Mouse (Mus musculus) spleen, postnatal 10 days (tissue): ENCODE data around the gene Rangap1.
A peak's percentile ranks its signal among the peaks of the same experiment; 100 is the strongest.
"Not testable (repeated sequence)": the region's sequence is repeated elsewhere in the genome, so short reads cannot be mapped to it uniquely, and the experiment has no call there.

Experiments used
- DNase-seq, 2 experiments: peaks; one replicate each; pipeline ENCODE4 v3.0.0; 2021 to 2022; ENCODE audit warnings: low spot score in 2 of 2

The Rangap1 gene

GRCm38 (mm10) chr15:81742368-81742767 is 3.0 kb downstream of the Rangap1 start:
- DNase-seq, result not testable (repeated sequence)

GRCm38 (mm10) chr15:81739924-81740323 is 5.4 kb downstream of the Rangap1 start:
- no peak for DNase-seq

DNA sequence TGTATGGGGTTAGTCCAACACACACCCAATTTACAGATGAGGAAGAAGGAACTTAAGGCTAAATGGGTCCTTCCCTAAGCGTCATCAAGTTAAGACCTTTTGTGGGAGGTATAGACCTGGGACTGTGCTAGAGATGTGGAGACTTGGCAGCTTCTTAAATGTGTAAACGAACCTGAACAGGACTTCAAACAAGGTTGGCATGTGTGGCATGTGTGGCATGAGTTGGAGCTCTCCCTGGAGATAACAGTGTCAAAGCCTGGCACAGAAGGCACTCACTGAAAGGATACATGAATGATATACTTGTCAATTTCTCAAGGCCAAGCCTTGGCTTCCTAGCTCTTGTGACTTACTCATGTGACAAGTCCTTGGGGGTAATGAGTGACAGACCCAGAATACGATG is 6.0 kb downstream of the Rangap1 start:
- DNase-seq, result no peak

DNA sequence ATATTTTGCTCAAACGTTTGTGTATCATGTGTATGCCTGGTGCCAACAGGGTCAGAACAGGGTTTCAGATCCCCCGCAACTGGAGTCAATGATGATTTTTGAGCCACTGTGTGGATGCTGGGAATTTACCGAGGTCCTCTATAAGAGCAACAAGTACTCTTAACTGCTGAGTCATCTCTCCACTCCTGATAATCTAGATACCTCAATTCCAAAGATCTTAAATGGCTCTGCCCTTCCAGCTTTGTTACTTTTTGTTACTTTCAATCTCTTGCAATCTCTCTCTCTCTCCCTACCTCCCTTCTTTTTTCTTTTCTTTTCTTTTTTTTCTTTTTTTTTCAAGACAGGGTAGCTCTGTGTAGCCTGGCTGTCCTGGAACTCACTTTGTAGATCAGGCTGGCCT is 10.3 kb downstream of the Rangap1 start:
- DNase-seq, result no peak

GRCm38 (mm10) chr15:81729792-81730635 is 15.3 kb downstream of the Rangap1 start:
- peak; percentile 92 to 97 for DNase-seq

DNA sequence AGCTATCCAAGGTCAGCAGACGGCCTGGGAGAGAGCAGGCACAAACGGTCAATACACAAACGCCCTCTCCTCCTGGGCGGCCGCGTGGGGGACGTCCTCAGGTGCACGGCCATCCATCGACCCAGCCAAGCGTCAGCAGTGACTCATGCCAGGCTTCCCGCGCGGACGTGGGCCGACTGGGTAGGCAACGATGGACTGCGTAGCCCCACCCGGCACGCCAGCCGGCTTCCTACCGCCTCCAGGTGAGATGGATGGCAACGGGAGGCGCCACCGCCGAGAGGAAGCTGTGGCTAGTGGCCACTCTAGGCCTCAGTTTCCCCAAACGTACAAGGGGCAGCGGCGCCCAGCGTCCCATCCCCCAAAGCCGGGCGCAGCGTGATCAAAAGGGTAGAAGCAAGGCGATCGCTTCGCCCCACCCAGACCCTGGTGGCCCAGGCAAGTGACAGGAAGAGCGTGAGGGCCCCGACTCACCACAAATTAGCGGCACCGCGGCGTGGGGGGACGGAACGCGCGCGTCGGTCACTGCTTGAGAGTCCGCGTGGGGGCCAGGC is 16.0 kb downstream of the Rangap1 start:
- DNase-seq, result peak; percentile 60 to 72

GRCm38 (mm10) chr15:81725965-81726364 is 19.4 kb downstream of the Rangap1 start:
- DNase-seq, result no peak

GRCm38 (mm10) chr15:81723653-81724052 is 21.7 kb downstream of the Rangap1 start:
- no peak for DNase-seq

DNA sequence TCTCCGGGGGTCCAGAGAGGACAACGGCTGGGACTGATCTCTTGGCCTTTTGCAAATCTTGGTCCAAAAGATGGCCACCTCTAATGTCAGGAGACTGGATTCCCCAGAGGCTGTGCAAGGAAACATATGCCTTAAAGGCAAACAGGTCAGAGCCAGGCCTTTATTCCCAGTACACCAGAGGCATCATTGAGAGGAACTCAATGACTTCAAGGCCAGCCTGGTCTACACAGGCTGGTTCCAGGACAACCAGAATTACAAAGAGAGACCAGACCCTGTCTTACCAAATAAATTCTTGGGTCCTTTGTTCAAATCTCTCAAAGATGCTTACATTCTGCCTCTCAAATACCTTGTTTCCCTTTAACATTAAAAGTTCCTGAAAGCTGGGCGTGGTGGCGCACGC is 23.0 kb downstream of the Rangap1 start:
- DNase-seq, result no peak

- DNase-seq, result no peak
Measured at GRCm38 (mm10) chr15:81719139-81719531, 26.2 kb downstream of the Rangap1 start.

- DNase-seq, result no peak
Measured at GRCm38 (mm10) chr15:81718336-81719138, 26.8 kb downstream of the Rangap1 start.

DNA sequence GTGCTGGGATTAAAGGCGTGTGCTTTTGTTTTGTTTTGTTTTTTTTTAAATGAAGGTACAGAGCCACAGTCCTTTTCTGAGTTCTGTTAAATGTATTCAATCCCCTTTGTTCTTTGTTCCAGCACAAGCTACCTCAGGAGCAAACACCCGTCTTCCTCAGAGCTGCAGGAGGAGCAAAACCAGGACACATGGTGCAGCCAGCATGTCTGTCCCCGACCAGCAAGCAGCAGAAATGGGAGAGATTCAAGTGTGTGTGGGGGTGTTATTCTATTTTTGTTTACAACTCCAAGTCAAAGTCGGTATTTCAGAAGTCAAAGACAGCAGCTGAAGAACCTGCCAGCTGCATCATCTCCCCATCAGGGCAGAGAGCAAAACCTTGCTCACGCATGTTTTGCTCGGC is 31.6 kb downstream of the Rangap1 start:
- DNase-seq, result no peak

- no peak for DNase-seq
Measured at GRCm38 (mm10) chr15:81710801-81711200, 34.5 kb downstream of the Rangap1 start.

DNA sequence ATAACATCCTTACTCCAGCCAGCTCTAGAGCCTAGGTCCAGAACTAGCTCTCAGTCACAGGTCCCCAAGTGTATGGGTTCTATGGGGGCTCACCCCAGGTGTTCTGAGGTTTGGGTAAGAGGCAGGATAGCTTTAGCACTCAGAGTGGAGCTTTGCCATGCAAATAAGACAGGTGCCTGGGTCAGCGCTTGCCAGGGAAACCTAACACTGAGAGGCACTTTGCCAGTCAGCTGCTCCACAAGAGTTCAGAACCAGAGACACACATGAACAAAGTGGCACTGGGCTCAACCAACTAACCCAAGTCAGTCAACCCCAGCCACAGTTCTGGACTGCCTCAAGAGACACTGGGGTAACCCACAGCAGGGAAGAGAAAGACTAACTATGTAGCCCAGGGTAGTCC is 35.6 kb downstream of the Rangap1 start:
- no peak for DNase-seq

DNA sequence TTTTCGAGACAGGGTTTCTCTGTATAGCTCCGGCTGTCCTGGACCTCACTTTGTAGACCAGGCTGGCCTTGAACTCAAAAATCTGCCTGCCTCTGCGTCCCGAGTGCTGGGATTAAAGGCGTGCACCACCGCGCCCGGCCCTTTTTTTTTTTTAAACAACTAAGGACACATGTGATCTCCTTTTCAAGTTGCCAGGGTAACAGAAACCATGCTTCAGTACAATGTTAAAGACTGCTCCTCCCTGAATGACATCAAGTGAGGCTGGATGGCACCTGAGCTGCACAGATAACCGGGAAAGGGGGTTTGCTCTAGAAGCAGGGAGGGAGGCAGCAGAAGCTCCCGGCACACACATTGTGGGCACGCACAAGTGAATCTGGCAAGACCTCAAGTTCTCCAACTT is 36.3 kb downstream of the Rangap1 start:
- DNase-seq, result no peak

- DNase-seq, result no peak
Measured at GRCm38 (mm10) chr15:81703094-81703489, 42.2 kb downstream of the Rangap1 start.

- DNase-seq, result no peak
Measured at GRCm38 (mm10) chr15:81702306-81703093, 42.8 kb downstream of the Rangap1 start.

DNA sequence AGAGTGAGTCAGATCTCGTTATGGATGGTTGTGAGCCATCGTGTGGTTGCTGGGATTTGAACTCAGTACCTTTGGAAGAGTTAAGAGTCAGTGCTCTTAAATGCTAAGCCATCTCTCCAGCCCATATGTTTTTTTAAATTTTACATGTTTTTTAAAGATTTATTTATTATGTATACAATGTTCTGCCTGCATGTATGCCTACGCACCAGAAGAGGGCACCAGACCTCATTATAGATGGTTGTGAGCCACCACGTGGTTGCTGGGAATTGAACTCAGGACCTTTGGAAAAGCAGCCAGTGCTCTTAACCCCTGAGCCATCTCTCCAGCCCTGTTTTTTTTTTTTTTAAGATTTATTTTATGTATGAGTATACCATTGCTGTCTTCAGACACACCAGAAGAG is 44.0 kb downstream of the Rangap1 start:
- not testable (repeated sequence) for DNase-seq

DNA sequence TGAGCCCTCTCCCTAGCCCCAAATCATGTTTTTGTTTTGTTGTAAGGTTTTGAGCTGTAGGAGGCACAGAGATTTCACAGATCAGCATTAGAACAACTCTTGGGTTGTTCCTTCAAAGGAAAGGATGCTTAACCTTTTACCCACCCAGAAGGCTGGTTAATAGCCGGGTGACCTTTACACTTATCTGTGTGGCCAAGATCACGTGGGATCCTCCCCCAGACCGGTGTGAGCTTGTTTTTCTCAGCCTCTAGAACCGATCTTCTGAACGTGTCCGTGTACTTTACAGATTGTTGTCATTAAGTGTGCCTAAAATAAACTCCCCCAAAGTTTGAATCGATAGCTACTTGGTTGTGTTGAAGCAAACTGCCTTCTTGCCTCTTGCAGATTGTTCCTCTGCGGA is 44.7 kb downstream of the Rangap1 start:
- DNase-seq, result no peak

GRCm38 (mm10) chr15:81700161-81700560 is 45.2 kb downstream of the Rangap1 start:
- no peak for DNase-seq

DNA sequence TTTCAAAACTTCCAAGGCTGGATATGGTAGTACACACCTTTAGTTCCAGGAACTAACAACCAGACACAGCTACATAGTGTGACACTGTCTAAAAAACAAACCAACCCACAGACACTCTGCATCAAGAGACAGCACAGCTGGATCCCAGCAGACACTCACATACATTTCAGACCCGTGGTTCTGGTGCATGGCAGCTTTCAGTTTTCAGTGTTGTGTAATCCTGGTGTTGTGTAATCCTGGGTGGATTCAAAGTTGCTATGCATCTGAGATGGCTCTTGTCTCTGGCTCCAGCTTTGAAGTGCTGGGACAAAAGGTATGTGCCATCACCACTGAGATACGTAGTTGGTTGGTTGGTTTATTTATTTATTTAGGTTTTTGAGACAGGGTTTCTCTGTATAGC is 46.8 kb downstream of the Rangap1 start:
- no peak for DNase-seq

GRCm38 (mm10) chr15:81697847-81698246 is 47.5 kb downstream of the Rangap1 start:
- peak in 1 of 2 experiments; percentile 62 for DNase-seq
